Mouse (Mus musculus) limb, embryonic 12.5 days (tissue): ENCODE data around the gene Ildr1. TPM values are rescaled to one million over a fixed set of nuclear protein-coding genes. Genes with fewer than 3 reads are reported as not detected.

Experiments used
- ATAC-seq: fragments of 200-750 bp; cut with Nextera tagmentation; 2 replicates; pipeline ENCODE4 v1.8.0; 2017; ENCODE audit warnings: low read depth, moderate TSS enrichment; ENCODE audit not compliant: insufficient number of reproducible peaks, insufficient read depth, low FRiP score, low TSS enrichment
- H3K27ac ChIP-seq: fragments of 300-500 bp; sonication (generic); 2 replicates; pipeline ENCODE4 v1.5.1; 2016; ENCODE audit warnings: mild to moderate bottlenecking, moderate library complexity
- H3K27me3 ChIP-seq: fragments of 300-500 bp; sonication (generic); 2 replicates; pipeline ENCODE4 v1.6.1; 2016; ENCODE audit warnings: mild to moderate bottlenecking, moderate library complexity
- H3K36me3 ChIP-seq: fragments of 300-500 bp; sonication (generic); 2 replicates; pipeline ENCODE4 v1.6.1; 2016; ENCODE audit warnings: mild to moderate bottlenecking, moderate library complexity
- H3K4me1 ChIP-seq: fragments of 300-500 bp; sonication (generic); replicated peaks from 2 replicates; pipeline ENCODE4 v1.6.1; 2016
- H3K4me2 ChIP-seq: fragments of 300-500 bp; sonication (generic); 2 replicates; pipeline ENCODE4 v1.6.1; 2016; ENCODE audit warnings: mild to moderate bottlenecking, moderate library complexity
- H3K4me3 ChIP-seq: fragments of 300-500 bp; sonication (generic); replicated peaks from 2 replicates; pipeline ENCODE4 v1.5.1; 2016; ENCODE audit warnings: mild to moderate bottlenecking
- H3K9ac ChIP-seq: fragments of 300-500 bp; sonication (generic); replicated peaks from 2 replicates; pipeline ENCODE4 v1.6.1; 2016; ENCODE audit warnings: mild to moderate bottlenecking, moderate library complexity
- H3K9me3 ChIP-seq: fragments of 300-500 bp; sonication (generic); 2 replicates; pipeline ENCODE4 v1.6.1; 2016; ENCODE audit warnings: mild to moderate bottlenecking, moderate library complexity
- WGBS: fragments of 180-500 bp; shearing (Covaris S2); methylation state at CpG from one replicate; pipeline ENCODE4 v1.1.7; 2016; 5-methylcytosine and 5-hydroxymethylcytosine counted together
- polyA plus RNA-seq: library from polyadenylated mRNA; unstranded; fragments of >200 nt; fragmentation: Nextera tagmentation; extraction: Ambion mirVana; gene quantifications from 2 replicates; pipeline ENCODE4 v1.2.1, GENCODE M21; 2016

Gene Ildr1
- polyA plus RNA-seq, 1 experiment from 2014 or later: 0.66 TPM

DNA sequence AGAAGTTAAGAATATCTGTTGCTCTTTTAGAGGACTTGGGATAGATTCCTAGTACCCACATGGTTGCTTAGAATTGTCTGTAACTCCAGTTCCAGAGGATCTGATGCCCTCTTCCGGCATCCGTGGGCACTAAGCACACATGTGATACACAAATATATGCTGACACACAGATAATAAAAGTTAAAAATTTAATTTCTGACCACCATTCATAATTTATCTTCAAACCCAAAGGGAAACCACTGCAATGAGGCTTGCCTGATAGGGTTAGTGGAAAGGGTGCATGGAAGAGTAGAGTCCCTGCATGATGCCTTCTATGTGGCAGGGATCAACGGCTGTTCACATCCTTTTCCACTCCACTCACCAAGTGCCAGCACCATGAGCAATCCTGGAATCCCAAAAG is 77.9 kb downstream of the Ildr1 start:
- H3K36me3 ChIP-seq: no peaks in the 10 kb centered on the region
- H3K27me3 ChIP-seq: no peaks in the 10 kb centered on the region
- H3K27ac ChIP-seq: no peak overlapping the region
- ATAC-seq: no peak
- H3K4me1 ChIP-seq: no peaks in the 10 kb centered on the region
- no peak overlapping the region for H3K4me2 ChIP-seq
- WGBS: 84% methylated on average over 3 of the region's 3 CpGs
- no peak overlapping the region for H3K9ac ChIP-seq
- no peak overlapping the region for H3K4me3 ChIP-seq
- H3K9me3 ChIP-seq: no peaks in the 10 kb centered on the region

- ATAC-seq: no peak
- no peaks in the 10 kb centered on the region for H3K4me1 ChIP-seq
- H3K27ac ChIP-seq: no peak overlapping the region
- 93% methylated on average over 5 of the region's 5 CpGs for WGBS
- no peaks in the 10 kb centered on the region for H3K9me3 ChIP-seq
- no peak overlapping the region for H3K4me3 ChIP-seq
- no peak overlapping the region for H3K4me2 ChIP-seq
- H3K36me3 ChIP-seq: no peaks in the 10 kb centered on the region
- no peak overlapping the region for H3K9ac ChIP-seq
- no peaks in the 10 kb centered on the region for H3K27me3 ChIP-seq
Observed at GRCm38 (mm10) chr16:36772996-36773395, 79.2 kb downstream of the Ildr1 start.

GRCm38 (mm10) chr16:36775658-36776057 is 81.9 kb downstream of the Ildr1 start:
- ATAC-seq: no peak
- H3K27me3 ChIP-seq: no peaks in the 10 kb centered on the region
- H3K9me3 ChIP-seq: no peaks in the 10 kb centered on the region
- no peak overlapping the region for H3K4me2 ChIP-seq
- no peaks in the 10 kb centered on the region for H3K4me1 ChIP-seq
- no peaks in the 10 kb centered on the region for H3K36me3 ChIP-seq
- H3K9ac ChIP-seq: no peak overlapping the region
- no peak overlapping the region for H3K27ac ChIP-seq
- no peak overlapping the region for H3K4me3 ChIP-seq
- 87% methylated on average over 6 of the region's 6 CpGs for WGBS

Other genes with a start within 250 kb of the Ildr1 start
- gene Stfa3, start 238.6 kb upstream of the Ildr1 start, polyA plus RNA-seq: 0.60 and 0.83 TPM in 2 replicates
- 0.13 and 0.31 TPM in 2 replicates for gene Casr, start 131.8 kb upstream of the Ildr1 start, polyA plus RNA-seq
- gene Cd86, start 27.9 kb upstream of the Ildr1 start, polyA plus RNA-seq: 0.69 and 1.0 TPM in 2 replicates
- gene Slc15a2, start 91.0 kb downstream of the Ildr1 start, polyA plus RNA-seq: 4.6 and 5.1 TPM in 2 replicates
- gene Iqcb1, start 134.4 kb downstream of the Ildr1 start, polyA plus RNA-seq: 73.7 and 74.1 TPM in 2 replicates
- 1.1 and 1.7 TPM in 2 replicates for gene Eaf2, start 181.0 kb downstream of the Ildr1 start, polyA plus RNA-seq
- gene Golgb1, start 181.2 kb downstream of the Ildr1 start, polyA plus RNA-seq: 88.7 and 91.6 TPM in 2 replicates
- gene Hcls1, start 241.0 kb downstream of the Ildr1 start, polyA plus RNA-seq: 2.7 and 3.2 TPM in 2 replicates